8 mouse cellular contexts compared by ENCODE assay signal in genomic region chr2:146062330-146063092, GRCm38 (mm10).
DNase-seq lines count a peak whose midpoint lies in the region; ATAC-seq lines count a peak whose summit lies in the region.

No protein-coding gene starts in this region.

- H3K9ac ChIP-seq in forebrain, embryonic 14.5 days (ENCODE audit: low read length), result peak overlapping the region; percentile 25; the same call in 1 of the 2 replicates

- H3K36me3 ChIP-seq in forebrain, embryonic 14.5 days (ENCODE audit: control insufficient read depth, insufficient read depth, low read length), result no peaks in the 10 kb centered on the region
- no peaks in the 10 kb centered on the region for H3K36me3 ChIP-seq in megakaryocyte, embryonic 14.5 days (replicated peaks; ENCODE audit: low read length)

- H3K4me2 ChIP-seq in forebrain, embryonic 14.5 days (ENCODE audit: low read length), result peak overlapping the region; percentile 33

- peak; percentile 73 for DNase-seq in 416B (ENCODE audit: low read depth)
- peak; percentile 93 for DNase-seq in ES-CJ7 (ENCODE audit: low read depth, low spot score)
- DNase-seq in forebrain, embryonic 14.5 days (ENCODE audit: low spot score), result peak; percentile 86
- no peak for DNase-seq in adrenal gland, postnatal 14 days
- DNase-seq in layer of hippocampus, postnatal 14 days (ENCODE audit: low spot score in 2 of 2), result no peak
- no peak for DNase-seq in right cerebral cortex, postnatal 36 days (ENCODE audit: low spot score in 2 of 2)

- H3K27me3 ChIP-seq in forebrain, embryonic 14.5 days (replicated peaks; ENCODE audit: control insufficient read depth, insufficient read depth, low read length), result no peaks in the 10 kb centered on the region
- peaks cover 4% of the 10 kb centered on the region for H3K27me3 ChIP-seq in megakaryocyte, embryonic 14.5 days (replicated peaks)

- ATAC-seq in forebrain, embryonic 14.5 days, result peak; percentile 71
- ATAC-seq in monocyte, adult 5-6 weeks (replicated peaks; ENCODE audit: insufficient number of reproducible peaks, low FRiP score, low TSS enrichment, poor library complexity, severe bottlenecking), result no peak

- H3K9me3 ChIP-seq in forebrain, embryonic 14.5 days (replicated peaks; ENCODE audit: control insufficient read depth, low read length), result no peaks in the 10 kb centered on the region
- H3K9me3 ChIP-seq in megakaryocyte, embryonic 14.5 days, result no peaks in the 10 kb centered on the region

- H3K4me3 ChIP-seq in forebrain, embryonic 14.5 days (ENCODE audit: low read depth, low read length), result no peak overlapping the region
- peak overlapping the region; percentile 84 for H3K4me3 ChIP-seq in megakaryocyte, embryonic 14.5 days (replicated peaks)

- peak overlapping the region; percentile 83; the same call in 1 of the 2 replicates for H3K27ac ChIP-seq in forebrain, embryonic 14.5 days (ENCODE audit: low read depth, low read length)

- WGBS in forebrain, embryonic 14.5 days, result under 1% methylated on average over 13 of the region's 13 CpGs

- peaks cover 43% of the 10 kb centered on the region for H3K4me1 ChIP-seq in forebrain, embryonic 14.5 days (ENCODE audit: control insufficient read depth, insufficient read depth, low read length)
- H3K4me1 ChIP-seq in megakaryocyte, embryonic 14.5 days, result peaks cover 26% of the 10 kb centered on the region

Comparison
In these comparisons a context has a peak if more than half of its experiments do, and no peak if none do; other contexts are left out.
1. DNase-seq: peak in 416B (single experiment), ES-CJ7 (single experiment) and forebrain, embryonic 14.5 days (single experiment); none in adrenal gland, postnatal 14 days (single experiment), layer of hippocampus, postnatal 14 days (0 of 2) and right cerebral cortex, postnatal 36 days (0 of 2).